Mouse (Mus musculus) cerebellum, adult 2 months (tissue): Measurements from ENCODE around the gene Rbms3. TPM values are rescaled to one million over a fixed set of nuclear protein-coding genes. Genes with fewer than 3 reads are reported as not detected.

Source experiments
- DNase-seq, 2 experiments: peaks; one replicate each; pipeline ENCODE4 v3.0.0; 2021
- H3K27ac ChIP-seq: fragments of 200-500 bp; 2 replicates; pipeline ENCODE4 v1.5.1; 2012; ENCODE audit warnings: low read length, control low read depth, inconsistent platforms; ENCODE audit not compliant: insufficient read depth
- H3K27me3 ChIP-seq: fragments of 200-500 bp; 2 replicates; pipeline ENCODE4 v1.6.1; 2012; ENCODE audit warnings: inconsistent platforms, mild to moderate bottlenecking, low read length, moderate library complexity; ENCODE audit not compliant: control insufficient read depth, insufficient read depth
- H3K4me1 ChIP-seq: fragments of 200-500 bp; 2 replicates; pipeline ENCODE4 v1.6.1; 2011; ENCODE audit warnings: low read length; ENCODE audit not compliant: control insufficient read depth, insufficient read depth
- H3K4me3 ChIP-seq: fragments of 200-500 bp; replicated peaks from 2 replicates; pipeline ENCODE3; 2011; ENCODE audit warnings: mild to moderate bottlenecking, low read depth, low read length, control low read depth; ENCODE audit not compliant: insufficient read depth
- CTCF ChIP-seq: fragments of 200-500 bp; IDR thresholded peaks from 2 replicates; pipeline ENCODE4 v1.5.1; 2011; ENCODE audit warnings: low read depth, mild to moderate bottlenecking, control low read depth, low read length, moderate library complexity, borderline replicate concordance; ENCODE audit not compliant: insufficient read depth
- POLR2A ChIP-seq: fragments of 200-500 bp; IDR thresholded peaks from 2 replicates; pipeline ENCODE4 v1.6.1; 2011; ENCODE audit warnings: low read length, control low read depth, borderline replicate concordance; ENCODE audit not compliant: insufficient read depth
- WGBS: fragments of 180-500 bp; shearing (Covaris S2); methylation state at CpG from one replicate; pipeline ENCODE4 v1.1.7; 2018; 5-methylcytosine and 5-hydroxymethylcytosine counted together
- polyA plus RNA-seq: library from polyadenylated mRNA; depleted of rRNA; stranded (reverse); fragments of >200 nt; gene quantifications from 2 replicates; pipeline ENCODE4 v1.2.3, GENCODE M21; 2012; rRNA removed

Rbms3 gene
- 11.0 and 13.3 TPM in 2 replicates for polyA plus RNA-seq

DNA sequence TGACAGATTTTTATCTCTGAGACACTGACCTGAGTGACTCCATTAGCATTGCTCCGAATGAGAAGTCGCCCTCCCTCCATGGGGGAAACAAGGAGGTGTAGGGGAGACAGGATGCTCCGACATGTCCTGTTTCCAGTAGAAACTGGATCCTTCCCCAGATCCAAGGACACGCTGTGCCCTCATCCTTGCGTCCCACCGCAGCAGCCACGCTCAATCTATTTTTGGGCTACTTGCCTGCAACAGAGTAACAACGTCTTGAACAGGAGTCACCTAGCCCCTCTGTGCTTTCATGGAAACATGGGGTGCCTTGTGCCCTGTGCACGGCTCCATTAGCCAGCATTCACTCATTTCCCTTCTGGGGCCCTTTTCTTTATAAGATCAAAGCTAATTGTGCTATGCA is at the start of gene Rbms3:
TSS of gene Rbms3 (minus strand) at position 143 of the 400 bp plus-strand sequence.
- H3K27ac ChIP-seq, result no peak within 1 kb of the TSS
- no peak for DNase-seq
- H3K4me1 ChIP-seq, result peaks cover 3% of the 10 kb centered on the region; the same call in 1 of the 2 replicates
- WGBS, result 24% methylated on average over 9 of the region's 9 CpGs
- H3K4me3 ChIP-seq, result no peak within 1 kb of the TSS
- no peak for TF ChIP-seq CTCF
- no peak for TF ChIP-seq POLR2A
- H3K27me3 ChIP-seq, result no peaks in the 10 kb centered on the region

DNA sequence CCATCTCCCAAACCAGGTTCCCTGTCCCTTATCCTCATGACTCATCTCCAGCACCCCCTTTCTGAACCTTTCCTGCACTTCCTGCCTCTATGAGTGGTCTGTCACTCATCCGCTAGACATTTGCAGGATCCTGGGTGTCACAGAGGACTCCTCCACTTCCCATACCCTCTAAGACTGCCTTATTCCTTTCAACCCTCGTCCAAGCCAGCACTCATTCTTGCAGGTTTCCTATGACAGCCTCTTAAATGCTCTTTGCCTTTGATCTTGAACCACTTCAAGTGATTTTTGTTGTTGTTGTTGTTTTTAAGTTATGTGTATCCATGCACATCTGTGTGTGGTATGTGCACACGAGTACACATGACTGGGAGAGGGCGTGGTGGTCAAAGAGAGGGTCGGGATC is 43.6 kb upstream of the Rbms3 start:
- Histone ChIP-seq H3K4me1 (no peaks in the 10 kb centered on the region), H3K27ac (no peak overlapping the region), H3K4me3 (no peak overlapping the region), H3K27me3 (no peaks in the 10 kb centered on the region)
- DNase-seq, result no peak
- TF ChIP-seq POLR2A (no peak), CTCF (no peak)
- WGBS, result 81% methylated on average over 5 of the region's 5 CpGs

DNA sequence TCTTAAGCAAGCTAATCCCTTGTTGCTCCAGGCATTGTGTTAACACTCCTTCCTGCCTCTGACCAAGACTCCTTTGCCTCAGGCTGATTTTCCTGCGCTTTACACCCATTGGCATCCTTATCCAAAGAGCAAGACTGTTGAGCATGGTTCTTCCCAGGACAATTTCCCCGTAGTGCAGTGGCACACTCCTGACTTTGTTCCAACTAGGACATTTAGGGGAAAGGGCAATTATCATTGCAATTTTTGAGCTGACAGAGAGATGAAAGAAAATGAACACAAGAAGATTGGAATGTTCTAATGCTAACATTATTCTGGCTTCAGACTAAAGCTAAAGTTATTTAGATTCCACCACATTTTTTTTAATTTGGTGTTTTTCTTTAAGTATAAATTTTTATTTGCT is 24.9 kb upstream of the Rbms3 start:
- Histone ChIP-seq H3K27me3 (no peaks in the 10 kb centered on the region), H3K27ac (no peak overlapping the region), H3K4me3 (no peak overlapping the region), H3K4me1 (no peaks in the 10 kb centered on the region)
- DNase-seq, result no peak
- WGBS, result 55% methylated on average over 2 of the region's 2 CpGs
- no peak for TF ChIP-seq POLR2A
- no peak for TF ChIP-seq CTCF

DNA sequence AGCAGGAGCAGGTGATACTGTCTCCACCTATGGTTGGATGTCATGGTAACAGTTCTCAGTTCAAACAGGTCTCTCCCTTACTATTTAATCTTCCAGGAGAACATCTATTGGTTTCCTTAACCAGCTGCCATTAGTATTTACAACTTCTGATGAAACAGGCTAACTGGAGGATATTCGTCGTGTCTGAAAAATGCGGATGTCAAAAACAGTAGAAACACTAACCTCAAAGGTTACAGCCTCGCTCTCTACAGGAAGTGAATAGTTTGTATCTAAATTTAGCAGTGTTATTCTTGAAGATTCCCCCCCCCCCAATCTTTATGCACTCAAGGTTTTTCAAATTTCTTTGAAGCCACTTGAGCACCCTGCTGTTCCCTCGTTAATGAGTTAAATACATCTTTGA is 23.9 kb upstream of the Rbms3 start:
- Histone ChIP-seq H3K4me1 (no peaks in the 10 kb centered on the region), H3K4me3 (no peak overlapping the region), H3K27ac (no peak overlapping the region), H3K27me3 (no peaks in the 10 kb centered on the region)
- DNase-seq, result no peak
- TF ChIP-seq CTCF (no peak), POLR2A (no peak)
- 32% methylated on average over 5 of the region's 5 CpGs for WGBS

DNA sequence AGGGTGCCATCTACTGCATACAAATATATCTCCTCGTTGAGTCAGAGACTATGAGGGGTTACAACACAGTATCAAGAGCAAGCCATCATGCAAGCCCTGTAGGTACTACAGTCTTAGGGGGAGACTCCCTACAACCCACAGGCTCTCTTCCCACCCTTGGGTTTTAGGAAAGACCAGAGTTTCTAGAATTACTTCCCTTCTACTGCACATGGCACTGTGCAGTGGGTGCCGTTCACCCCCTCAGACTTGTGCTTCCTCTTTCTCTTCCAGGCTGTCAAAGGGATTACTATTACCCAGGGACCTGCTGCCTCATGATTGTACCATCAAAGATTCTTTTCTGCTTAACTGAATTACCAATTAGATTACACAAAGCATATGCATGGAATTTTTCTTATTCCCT is 16.4 kb upstream of the Rbms3 start:
- no peak overlapping the region for H3K4me3 ChIP-seq
- TF ChIP-seq CTCF (no peak), POLR2A (no peak)
- no peak overlapping the region for H3K27ac ChIP-seq
- no peaks in the 10 kb centered on the region for H3K4me1 ChIP-seq
- H3K27me3 ChIP-seq, result no peaks in the 10 kb centered on the region
- DNase-seq, result no peak
- 65% methylated on average over 2 of the region's 2 CpGs for WGBS

DNA sequence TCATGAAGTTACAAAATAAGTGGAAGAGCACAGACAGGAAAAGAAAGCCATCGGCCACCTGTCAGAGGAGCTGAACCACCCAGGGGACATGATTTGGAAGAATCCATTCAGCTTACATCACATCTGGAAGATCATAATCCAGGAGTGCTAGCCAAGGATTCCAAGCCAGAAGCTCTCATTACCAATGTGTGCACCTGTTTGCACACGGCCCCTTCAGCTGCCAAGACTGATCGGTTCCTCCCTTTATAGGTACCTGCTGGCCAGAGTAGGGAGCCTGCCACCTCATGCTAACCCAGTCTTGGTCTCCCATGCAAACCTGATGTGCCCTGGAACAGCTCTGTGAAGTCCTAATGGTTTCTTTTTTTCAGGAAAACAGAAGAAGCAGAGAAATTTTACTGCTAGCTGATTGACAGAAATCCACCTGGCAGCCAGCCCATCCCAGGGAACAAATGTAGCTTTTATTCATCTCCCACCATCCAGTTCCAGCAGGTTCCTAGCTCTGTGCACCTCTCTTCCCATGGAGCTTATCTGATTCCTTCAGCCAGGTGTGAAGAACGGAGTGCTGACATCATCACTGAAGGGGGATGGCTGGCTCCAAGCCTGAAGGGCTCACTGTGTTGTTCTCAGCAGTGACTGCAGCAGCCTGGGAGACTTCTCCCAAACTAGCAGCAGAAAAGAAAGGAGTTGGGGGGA is 11.5 kb upstream of the Rbms3 start:
- no peak for DNase-seq
- Histone ChIP-seq H3K27me3 (no peaks in the 10 kb centered on the region), H3K4me1 (no peaks in the 10 kb centered on the region), H3K27ac (no peak overlapping the region), H3K4me3 (no peak overlapping the region)
- TF ChIP-seq POLR2A, result no peak
- TF ChIP-seq CTCF, result no peak
- WGBS, result 71% methylated on average over 4 of the region's 4 CpGs

DNA sequence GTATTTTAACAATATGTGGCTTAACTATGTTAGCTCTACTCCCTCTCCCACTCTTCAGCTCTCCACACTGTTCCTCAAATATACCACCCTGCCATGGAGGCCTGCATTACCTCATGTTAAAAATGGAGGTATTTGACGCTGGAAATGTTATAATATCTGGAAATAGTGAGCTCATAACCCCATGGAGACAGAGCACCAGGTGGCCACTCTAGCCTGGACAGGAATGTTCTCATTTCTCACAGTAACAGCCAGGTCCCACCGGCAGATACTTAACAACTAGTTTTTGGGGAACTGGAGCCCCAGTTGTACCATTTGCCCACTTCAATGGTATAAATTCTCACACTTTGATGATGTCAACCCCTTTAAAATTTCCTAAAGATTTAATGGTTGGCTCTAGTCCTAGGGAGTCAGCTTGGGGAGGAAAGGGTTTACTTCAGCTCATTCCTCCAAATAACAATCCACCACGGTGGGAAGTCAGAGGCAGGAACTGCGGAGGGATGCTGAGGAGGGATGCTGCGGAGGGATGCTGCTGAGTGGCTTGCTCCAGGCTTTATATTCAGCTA is 9.0 kb upstream of the Rbms3 start:
- H3K4me1 ChIP-seq, result no peaks in the 10 kb centered on the region
- H3K27me3 ChIP-seq, result no peaks in the 10 kb centered on the region
- WGBS, result 77% methylated on average over 5 of the region's 5 CpGs
- DNase-seq, result no peak
- no peak overlapping the region for H3K4me3 ChIP-seq
- H3K27ac ChIP-seq, result no peak overlapping the region
- no peak for TF ChIP-seq CTCF
- TF ChIP-seq POLR2A, result no peak

DNA sequence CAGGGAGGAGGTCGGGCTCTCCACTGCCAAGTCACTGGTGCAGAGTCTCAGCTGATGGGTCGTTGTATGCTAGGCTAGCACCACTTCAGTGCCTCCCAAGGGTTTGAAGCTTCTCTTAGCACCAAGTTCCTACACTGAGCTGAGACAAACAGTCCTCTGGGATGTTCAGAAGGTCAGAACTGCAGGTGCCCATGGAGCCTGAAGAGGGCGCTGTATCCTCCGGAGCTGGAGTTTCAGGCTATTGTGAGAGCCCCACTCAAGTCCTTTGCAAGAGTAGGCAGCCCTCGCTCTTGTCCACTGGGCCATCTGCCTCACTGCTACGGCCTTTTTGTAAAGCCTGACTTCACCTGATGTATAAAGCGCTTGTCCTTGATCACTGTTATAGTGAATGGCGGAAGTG is 6.8 kb upstream of the Rbms3 start:
- DNase-seq, result no peak
- Histone ChIP-seq H3K4me3 (no peak overlapping the region), H3K27ac (no peak overlapping the region), H3K4me1 (no peaks in the 10 kb centered on the region), H3K27me3 (no peaks in the 10 kb centered on the region)
- 79% methylated on average over 8 of the region's 8 CpGs for WGBS
- TF ChIP-seq CTCF (no peak), POLR2A (no peak)
